Mouse (Mus musculus): ENCODE measurements at regions not wholly inside any gene's neighbourhood (a gene's known extent, or its start where the extent isn't known, plus 50 kb on each side); places are given as distances from the start of the nearest gene placed in this dataset.

- Histone ChIP-seq H3ac (ENCODE audit: control insufficient read depth, insufficient read length) (no peak overlapping the region), H3K79me2 (ENCODE audit: control insufficient read depth, insufficient read depth) (no peaks in the 10 kb centered on the region), H3K4me2 (ENCODE audit: low read depth) (no peak overlapping the region), H3K36me3 (ENCODE audit: control insufficient read depth, insufficient read depth) (no peaks in the 10 kb centered on the region), H3K27me3 (ENCODE audit: control insufficient read depth, insufficient read depth, insufficient read length) (no peaks in the 10 kb centered on the region), H3K4me3 (no peak overlapping the region)
- TF ChIP-seq SRF (IDR thresholded peaks at IDR 0.05; ENCODE audit: control insufficient read depth, insufficient read length, low read depth), result no peak
- no peak for TF ChIP-seq MYOG (IDR thresholded peaks at IDR 0.05; ENCODE audit: control insufficient read depth in 1 of 3, insufficient read depth in 1 of 3, insufficient read length in 2 of 3, low read depth in 2 of 3)
- TF ChIP-seq MYOD1 (IDR thresholded peaks at IDR 0.05; ENCODE audit: control insufficient read depth in 1 of 3, insufficient read length in 2 of 3, low read depth in 2 of 3), result no peak
- no peak for TF ChIP-seq USF1 (IDR thresholded peaks at IDR 0.05; ENCODE audit: low read depth)
- no peak for TF ChIP-seq MAX (IDR thresholded peaks at IDR 0.05; ENCODE audit: low read depth)
- no peak for TF ChIP-seq REST (IDR thresholded peaks at IDR 0.05; ENCODE audit: insufficient read depth, insufficient read length)
- TF ChIP-seq E2F4 (IDR thresholded peaks at IDR 0.05; ENCODE audit: insufficient read depth), result no peak
- no peak for TF ChIP-seq POLR2AphosphoS2 (IDR thresholded peaks at IDR 0.05; ENCODE audit: insufficient read length, low read depth)
- TF ChIP-seq CEBPB (IDR thresholded peaks at IDR 0.05; ENCODE audit: insufficient read depth, poor library complexity, severe bottlenecking), result no peak
- TF ChIP-seq POLR2A (IDR thresholded peaks at IDR 0.05; ENCODE audit: insufficient read length, low read depth), result no peak
- TF ChIP-seq TCF12 (IDR thresholded peaks at IDR 0.05; ENCODE audit: insufficient read depth, poor library complexity, severe bottlenecking), result no peak
- TF ChIP-seq TCF3 (IDR thresholded peaks at IDR 0.05; ENCODE audit: insufficient read length, low read depth), result no peak
These were observed 608.4 kb upstream of the Adam34 start for GRCm38 (mm10) chr8:44318216-44318615.

GRCm38 (mm10) chr8:44334323-44334993 lies 600.8 kb upstream of the Fat1 start:
- Histone ChIP-seq H3K27me3 (ENCODE audit: control insufficient read depth, insufficient read depth, insufficient read length) (no peaks in the 10 kb centered on the region), H3K4me3 (no peak overlapping the region), H3K36me3 (ENCODE audit: control insufficient read depth, insufficient read depth) (no peaks in the 10 kb centered on the region), H3K79me2 (ENCODE audit: control insufficient read depth, insufficient read depth) (no peaks in the 10 kb centered on the region), H3K4me2 (ENCODE audit: low read depth) (no peak overlapping the region), H3ac (ENCODE audit: control insufficient read depth, insufficient read length) (no peak overlapping the region)
- TF ChIP-seq MYOG (IDR thresholded peaks at IDR 0.05; ENCODE audit: control insufficient read depth in 1 of 3, insufficient read depth in 1 of 3, insufficient read length in 2 of 3, low read depth in 2 of 3) (no peak), POLR2AphosphoS2 (IDR thresholded peaks at IDR 0.05; ENCODE audit: insufficient read length, low read depth) (no peak), USF1 (IDR thresholded peaks at IDR 0.05; ENCODE audit: low read depth) (no peak), TCF12 (IDR thresholded peaks at IDR 0.05; ENCODE audit: insufficient read depth, poor library complexity, severe bottlenecking) (no peak), E2F4 (IDR thresholded peaks at IDR 0.05; ENCODE audit: insufficient read depth) (no peak), MYOD1 (IDR thresholded peaks at IDR 0.05; ENCODE audit: control insufficient read depth in 1 of 3, insufficient read length in 2 of 3, low read depth in 2 of 3) (no peak), POLR2A (IDR thresholded peaks at IDR 0.05; ENCODE audit: insufficient read length, low read depth) (no peak), CEBPB (IDR thresholded peaks at IDR 0.05; ENCODE audit: insufficient read depth, poor library complexity, severe bottlenecking) (no peak), REST (IDR thresholded peaks at IDR 0.05; ENCODE audit: insufficient read depth, insufficient read length) (no peak), TCF3 (IDR thresholded peaks at IDR 0.05; ENCODE audit: insufficient read length, low read depth) (no peak), MAX (IDR thresholded peaks at IDR 0.05; ENCODE audit: low read depth) (no peak)

GRCm38 (mm10) chr8:44343401-44343800 lies 591.8 kb upstream of the Fat1 start:
- no peak overlapping the region for H3K4me3 ChIP-seq
- H3K79me2 ChIP-seq (ENCODE audit: control insufficient read depth, insufficient read depth), result no peaks in the 10 kb centered on the region
- no peaks in the 10 kb centered on the region for H3K36me3 ChIP-seq (ENCODE audit: control insufficient read depth, insufficient read depth)
- no peak overlapping the region for H3ac ChIP-seq (ENCODE audit: control insufficient read depth, insufficient read length)
- TF ChIP-seq MYOD1 (IDR thresholded peaks at IDR 0.05; ENCODE audit: control insufficient read depth in 1 of 3, insufficient read length in 2 of 3, low read depth in 2 of 3) (peak; percentile 76 to 95 (median 81)), TCF3 (IDR thresholded peaks at IDR 0.05; ENCODE audit: insufficient read length, low read depth) (peak; percentile 35), CEBPB (IDR thresholded peaks at IDR 0.05; ENCODE audit: insufficient read depth, poor library complexity, severe bottlenecking) (peak; percentile 97), MAX (IDR thresholded peaks at IDR 0.05; ENCODE audit: low read depth) (no peak), POLR2A (IDR thresholded peaks at IDR 0.05; ENCODE audit: insufficient read length, low read depth) (no peak), MYOG (IDR thresholded peaks at IDR 0.05; ENCODE audit: control insufficient read depth in 1 of 3, insufficient read depth in 1 of 3, insufficient read length in 2 of 3, low read depth in 2 of 3) (peak in 1 of 3 experiments; percentile 61), USF1 (IDR thresholded peaks at IDR 0.05; ENCODE audit: low read depth) (no peak), SRF (IDR thresholded peaks at IDR 0.05; ENCODE audit: control insufficient read depth, insufficient read length, low read depth) (no peak), TCF12 (IDR thresholded peaks at IDR 0.05; ENCODE audit: insufficient read depth, poor library complexity, severe bottlenecking) (peak; percentile 79), REST (IDR thresholded peaks at IDR 0.05; ENCODE audit: insufficient read depth, insufficient read length) (no peak)
- no peaks in the 10 kb centered on the region for H3K27me3 ChIP-seq (ENCODE audit: control insufficient read depth, insufficient read depth, insufficient read length)
- peak overlapping the region; percentile 66 for H3K4me2 ChIP-seq (ENCODE audit: low read depth)

- no peaks in the 10 kb centered on the region for H3K36me3 ChIP-seq (ENCODE audit: control insufficient read depth, insufficient read depth)
- no peaks in the 10 kb centered on the region for H3K27me3 ChIP-seq (ENCODE audit: control insufficient read depth, insufficient read depth, insufficient read length)
- H3ac ChIP-seq (ENCODE audit: control insufficient read depth, insufficient read length), result no peak overlapping the region
- H3K4me3 ChIP-seq, result no peak overlapping the region
- no peak for TF ChIP-seq POLR2A (IDR thresholded peaks at IDR 0.05; ENCODE audit: insufficient read length, low read depth)
- TF ChIP-seq REST (IDR thresholded peaks at IDR 0.05; ENCODE audit: insufficient read depth, insufficient read length), result no peak
- H3K79me2 ChIP-seq (ENCODE audit: control insufficient read depth, insufficient read depth), result no peaks in the 10 kb centered on the region
- H3K4me2 ChIP-seq (ENCODE audit: low read depth), result peak overlapping the region; percentile 66
These were observed 591.3 kb upstream of the Fat1 start for GRCm38 (mm10) chr8:44343924-44344323.

GRCm38 (mm10) chr8:44347412-44347811 lies 587.8 kb upstream of the Fat1 start:
- no peak for TF ChIP-seq TCF12 (IDR thresholded peaks at IDR 0.05; ENCODE audit: insufficient read depth, poor library complexity, severe bottlenecking)
- no peak for TF ChIP-seq E2F4 (IDR thresholded peaks at IDR 0.05; ENCODE audit: insufficient read depth)
- no peak for TF ChIP-seq POLR2A (IDR thresholded peaks at IDR 0.05; ENCODE audit: insufficient read length, low read depth)
- no peak for TF ChIP-seq MYOD1 (IDR thresholded peaks at IDR 0.05; ENCODE audit: control insufficient read depth in 1 of 3, insufficient read length in 2 of 3, low read depth in 2 of 3)
- no peak for TF ChIP-seq REST (IDR thresholded peaks at IDR 0.05; ENCODE audit: insufficient read depth, insufficient read length)
- TF ChIP-seq POLR2AphosphoS2 (IDR thresholded peaks at IDR 0.05; ENCODE audit: insufficient read length, low read depth), result no peak
- TF ChIP-seq CEBPB (IDR thresholded peaks at IDR 0.05; ENCODE audit: insufficient read depth, poor library complexity, severe bottlenecking), result peak; percentile 53; the same call in 1 of the 2 replicates
- no peak for TF ChIP-seq MYOG (IDR thresholded peaks at IDR 0.05; ENCODE audit: control insufficient read depth in 1 of 3, insufficient read depth in 1 of 3, insufficient read length in 2 of 3, low read depth in 2 of 3)
- no peak for TF ChIP-seq USF1 (IDR thresholded peaks at IDR 0.05; ENCODE audit: low read depth)
- Histone ChIP-seq H3ac (ENCODE audit: control insufficient read depth, insufficient read length) (no peak overlapping the region), H3K36me3 (ENCODE audit: control insufficient read depth, insufficient read depth) (no peaks in the 10 kb centered on the region), H3K4me3 (no peak overlapping the region), H3K27me3 (ENCODE audit: control insufficient read depth, insufficient read depth, insufficient read length) (no peaks in the 10 kb centered on the region), H3K79me2 (ENCODE audit: control insufficient read depth, insufficient read depth) (no peaks in the 10 kb centered on the region), H3K4me2 (ENCODE audit: low read depth) (no peak overlapping the region)

Measured in myocyte (in vitro differentiated cells).